Mouse (Mus musculus): ENCODE measurements around the gene Arhgap25.
A peak's percentile ranks its signal among the peaks of the same experiment; 100 is the strongest.
"Not testable (repeated sequence)": the region's sequence is repeated elsewhere in the genome, so short reads cannot be mapped to it uniquely, and the experiment has no call there.

Arhgap25 gene

DNA sequence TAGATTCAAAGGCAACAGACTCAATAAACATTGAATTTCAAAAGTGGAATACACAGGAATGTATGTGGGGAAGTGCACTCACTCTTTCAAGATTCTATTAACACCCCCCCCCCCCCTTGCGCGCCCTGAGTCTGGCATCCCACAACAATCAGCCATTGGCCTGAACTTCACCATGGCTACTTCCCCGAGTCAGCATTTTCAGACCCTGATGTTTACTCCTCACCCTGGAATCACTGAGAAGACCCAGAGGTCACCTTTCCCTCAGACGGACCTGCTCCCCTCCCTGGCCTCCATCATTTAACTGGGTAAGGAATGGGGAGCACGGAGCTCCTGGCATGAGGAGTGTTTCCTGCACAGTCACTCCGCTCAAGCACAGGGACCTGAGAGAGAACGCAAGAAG, 28.2 kb downstream of the Arhgap25 start:
- DNase-seq (ENCODE audit: inconsistent age in 2 of 2, low spot score in 1 of 2): no peak

DNA sequence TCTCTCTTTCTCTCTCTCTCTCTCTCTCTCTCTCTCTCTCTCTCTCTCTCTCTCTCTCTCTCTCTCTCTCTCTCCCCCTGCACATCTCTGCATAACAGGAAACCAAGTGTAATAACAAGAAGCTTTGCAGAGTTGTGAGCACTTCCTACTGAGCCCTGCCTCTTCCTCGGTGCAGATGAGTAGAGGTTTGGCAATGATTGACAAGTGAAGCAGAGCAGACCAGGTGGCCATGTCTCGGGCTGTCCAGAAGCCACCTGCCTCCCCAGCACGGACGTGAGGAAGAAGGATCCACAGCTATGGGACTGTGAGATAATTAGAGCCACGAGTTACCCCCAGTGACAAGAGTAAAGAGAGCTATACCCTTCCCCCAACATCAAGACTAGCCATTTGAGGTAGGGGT, 29.1 kb downstream of the Arhgap25 start:
- DNase-seq (ENCODE audit: inconsistent age in 2 of 2, low spot score in 1 of 2): no peak

DNA sequence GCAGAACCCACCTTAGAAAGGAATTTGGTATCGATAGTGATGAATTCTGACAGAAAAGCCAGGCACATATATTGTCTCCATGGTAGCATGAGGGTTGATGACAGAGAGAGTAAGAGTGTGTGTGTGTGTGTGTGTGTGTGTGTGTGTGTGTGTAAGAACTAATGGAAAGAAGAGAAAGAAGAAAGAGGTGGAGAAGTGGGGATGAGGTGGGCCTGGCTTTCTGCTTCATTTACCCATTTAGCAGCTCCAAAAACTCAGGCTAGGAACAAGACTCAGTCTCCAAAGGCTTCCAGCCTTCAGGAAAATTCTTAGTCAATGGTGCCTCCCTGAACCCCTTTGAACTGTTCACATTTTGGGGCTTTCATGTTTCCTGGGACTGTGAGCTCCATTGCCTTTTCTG, 29.5 kb downstream of the Arhgap25 start:
- no peak for DNase-seq (ENCODE audit: inconsistent age in 2 of 2, low spot score in 1 of 2)

DNA sequence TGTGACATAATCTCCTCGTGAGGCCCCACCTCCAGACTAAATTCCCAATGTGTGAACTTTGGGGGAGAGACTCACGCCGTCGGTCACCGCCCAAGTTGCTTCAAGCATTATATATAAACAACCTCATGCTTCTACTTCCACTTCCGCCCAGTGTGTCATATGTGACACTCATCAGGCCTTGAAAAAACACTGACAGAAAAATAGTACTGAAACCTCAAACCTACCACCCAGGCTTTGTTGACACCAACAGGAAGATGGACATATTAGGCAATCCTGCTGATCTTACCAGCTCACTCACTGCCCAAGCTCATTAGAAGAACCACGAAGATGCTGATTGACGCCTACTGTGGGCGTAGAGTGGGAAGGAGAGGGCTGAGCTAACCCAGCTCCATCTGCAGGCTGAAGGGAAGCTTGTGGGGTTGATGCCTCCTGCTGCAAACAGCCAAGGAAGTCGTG, 30.2 kb downstream of the Arhgap25 start:
- DNase-seq (ENCODE audit: inconsistent age in 2 of 2, low spot score in 1 of 2): peak in 1 of 2 experiments; percentile 43

DNA sequence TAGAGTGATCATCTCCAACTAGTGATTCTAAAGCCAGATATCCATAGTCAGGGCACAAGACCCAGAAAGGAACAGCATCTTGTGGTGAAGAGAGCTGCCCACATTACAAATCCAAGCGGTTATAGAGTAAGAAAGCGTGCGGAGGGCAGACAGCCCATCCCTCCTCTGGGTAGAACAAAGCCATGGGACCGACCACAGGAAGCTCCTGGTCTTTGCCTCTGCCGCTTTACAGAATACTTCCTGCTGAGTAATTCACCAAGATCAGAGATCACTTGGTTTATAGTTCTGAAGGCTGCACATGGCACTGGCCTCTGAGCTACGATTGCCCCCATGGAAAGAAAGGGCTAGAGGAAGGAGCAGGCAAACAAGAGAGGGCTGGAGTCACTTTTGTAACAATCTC, 30.6 kb downstream of the Arhgap25 start:
- DNase-seq (ENCODE audit: inconsistent age in 2 of 2, low spot score in 1 of 2): no peak

DNA sequence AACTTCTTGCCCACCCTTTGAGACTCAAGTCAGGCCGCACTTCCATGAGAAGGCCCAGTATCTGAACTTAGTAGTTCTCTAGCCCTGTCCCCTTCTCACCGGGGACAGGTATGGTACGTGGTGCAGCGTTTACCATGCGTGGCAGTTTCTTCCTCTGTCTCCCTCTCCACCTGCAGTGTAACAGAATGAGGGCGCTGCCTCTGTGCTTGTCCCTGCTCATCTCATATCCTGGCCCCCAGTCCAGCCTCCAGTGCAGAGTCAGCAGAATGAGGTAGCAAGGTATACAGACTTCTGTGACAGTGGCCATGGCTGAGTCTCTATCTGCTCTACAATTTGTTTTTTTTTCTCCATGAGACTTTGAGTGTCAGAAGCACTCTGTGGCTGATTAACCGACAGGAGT, 32.4 kb downstream of the Arhgap25 start:
- no peak for DNase-seq (ENCODE audit: inconsistent age in 2 of 2, low spot score in 1 of 2)

DNA sequence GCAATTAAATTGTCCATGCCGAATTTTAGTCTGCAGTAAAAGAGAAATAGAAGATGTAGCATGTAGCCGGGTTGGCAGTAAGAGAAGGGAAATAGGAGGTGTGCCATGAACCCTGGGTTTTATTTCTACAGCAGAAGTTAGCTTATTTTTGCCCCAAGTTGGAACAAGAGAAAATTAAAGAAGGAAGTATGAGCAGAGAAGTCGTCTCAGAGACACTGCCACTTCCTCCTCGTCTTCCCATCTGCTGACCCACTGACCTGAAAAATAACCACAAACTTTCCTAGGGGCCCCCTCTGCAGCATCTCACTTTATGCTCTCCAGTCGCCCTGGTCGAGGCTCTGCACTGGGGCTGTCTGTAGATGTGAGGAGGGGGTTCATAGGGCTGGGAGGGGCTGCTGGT, 33.3 kb downstream of the Arhgap25 start:
- no peak for DNase-seq (ENCODE audit: inconsistent age in 2 of 2, low spot score in 1 of 2)

DNA sequence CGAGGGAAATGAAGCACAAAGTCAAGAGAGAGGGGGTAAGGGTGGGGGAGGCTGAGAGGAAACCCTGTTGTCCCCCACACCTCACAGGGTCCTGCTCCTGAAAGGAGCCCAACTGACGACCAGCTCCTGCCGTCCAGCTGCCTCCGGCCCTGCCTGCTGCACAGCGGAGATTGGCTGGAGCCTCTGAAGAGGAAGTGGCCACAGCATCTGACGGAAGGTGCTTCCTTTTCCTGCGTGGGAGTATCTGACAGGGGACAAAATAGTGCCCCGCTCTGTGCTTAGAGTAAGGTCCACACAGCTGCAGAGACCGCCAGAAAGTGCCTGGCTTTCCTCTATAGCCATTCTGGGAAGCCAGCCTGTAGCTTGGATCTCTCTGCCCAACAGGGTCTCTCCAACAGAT, 36.9 kb downstream of the Arhgap25 start:
- DNase-seq (ENCODE audit: inconsistent age in 2 of 2, low spot score in 1 of 2): peak; percentile 25 to 64

DNA sequence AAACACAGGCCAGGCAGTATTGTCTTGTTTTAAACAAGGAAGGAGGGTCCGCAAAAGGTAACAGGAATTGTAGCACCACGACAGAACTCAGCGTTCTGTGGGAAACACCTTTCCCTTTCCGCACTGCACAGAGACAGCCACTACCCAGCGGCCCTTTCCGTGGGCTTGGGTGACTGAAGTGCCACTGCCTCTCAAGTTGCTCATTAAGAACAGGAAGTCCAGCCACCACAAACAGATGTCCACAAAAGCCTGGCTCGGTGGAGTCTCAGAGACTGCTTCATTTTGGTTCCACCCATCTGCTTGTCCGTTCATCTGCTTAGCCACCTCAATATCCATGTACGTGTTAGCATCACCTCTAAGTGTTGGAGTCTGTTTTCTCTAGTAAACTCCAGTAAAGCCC, 38.7 kb downstream of the Arhgap25 start:
- DNase-seq (ENCODE audit: inconsistent age in 2 of 2, low spot score in 1 of 2): no peak

DNA sequence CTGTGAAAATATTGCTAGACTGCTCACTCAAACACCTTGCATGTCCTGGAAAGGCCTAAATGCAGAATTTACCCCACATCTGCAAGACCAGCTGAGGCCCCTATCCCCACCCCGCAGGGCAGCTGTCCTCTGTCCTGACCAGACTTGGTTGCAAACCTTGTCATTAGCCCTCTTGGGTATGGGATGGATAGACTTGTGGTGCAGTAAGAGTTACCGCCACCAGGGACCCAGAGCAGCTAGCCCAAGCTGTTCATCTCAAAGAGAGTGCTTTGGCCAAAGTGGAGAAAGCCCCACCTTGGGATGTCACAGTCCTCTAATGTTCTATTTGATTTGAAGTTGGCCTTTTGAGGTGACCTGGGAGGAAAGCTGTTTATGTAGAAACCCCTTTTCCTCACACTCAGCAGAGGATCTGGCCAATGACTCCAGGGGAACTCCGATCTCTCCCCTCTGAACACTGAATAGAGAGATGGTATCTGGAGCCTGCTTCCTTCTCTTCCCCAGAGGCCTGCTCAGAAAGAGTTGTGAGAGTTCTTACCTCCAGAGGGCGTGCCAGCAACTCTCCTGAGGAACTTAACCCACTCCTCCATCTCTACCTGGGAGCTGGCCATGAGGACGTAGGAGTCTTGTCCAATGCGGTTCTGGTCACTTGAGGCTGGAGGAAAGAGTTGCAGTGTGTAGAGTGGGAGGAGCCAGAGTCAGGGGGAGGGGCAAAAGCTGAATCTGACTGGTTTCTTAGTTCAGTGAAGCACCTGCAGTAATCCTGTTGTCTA, 45.2 kb downstream of the Arhgap25 start:
- peak in 1 of 2 experiments; percentile 32 for DNase-seq (ENCODE audit: inconsistent age in 2 of 2, low spot score in 1 of 2)

DNA sequence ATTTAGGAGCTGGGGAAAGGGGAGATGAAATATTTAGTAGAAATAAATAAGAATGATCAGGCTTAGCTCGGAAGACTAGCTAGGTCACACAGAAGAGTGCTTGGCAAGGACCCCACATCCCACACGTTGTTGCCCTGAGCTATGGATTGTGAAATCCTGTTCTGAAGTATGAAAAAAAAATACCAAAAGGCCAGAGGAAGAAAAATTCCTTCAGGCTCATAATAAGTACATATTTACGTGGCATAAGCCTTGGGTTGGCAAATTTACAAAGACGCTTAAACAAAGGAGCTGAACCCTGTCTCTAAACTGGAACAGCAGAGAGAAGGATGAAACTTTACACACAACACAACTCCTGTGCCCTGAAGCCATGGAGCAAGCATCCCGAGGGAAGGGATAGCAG, 48.3 kb downstream of the Arhgap25 start:
- DNase-seq (ENCODE audit: inconsistent age in 2 of 2, low spot score in 1 of 2): no peak

DNA sequence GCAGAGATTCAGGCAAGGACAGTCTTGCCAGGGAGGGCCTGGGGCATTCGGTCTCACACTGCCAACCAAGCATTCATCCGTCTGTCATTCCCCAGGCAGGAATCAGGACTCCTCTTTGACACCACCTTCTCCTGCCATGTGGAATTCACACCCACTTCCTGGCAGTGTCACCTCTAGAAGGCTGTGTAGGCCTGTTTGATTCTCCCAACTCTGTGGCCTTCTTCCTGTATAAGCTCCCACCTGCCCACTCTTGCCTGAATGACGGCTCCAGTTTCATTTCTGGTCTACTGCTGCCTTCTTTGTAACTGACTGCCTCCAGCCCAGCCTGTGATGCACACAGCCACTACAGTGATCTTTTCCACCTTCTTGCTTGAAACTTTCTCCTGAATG, 49.2 kb downstream of the Arhgap25 start:
- DNase-seq (ENCODE audit: inconsistent age in 2 of 2, low spot score in 1 of 2): no peak

DNA sequence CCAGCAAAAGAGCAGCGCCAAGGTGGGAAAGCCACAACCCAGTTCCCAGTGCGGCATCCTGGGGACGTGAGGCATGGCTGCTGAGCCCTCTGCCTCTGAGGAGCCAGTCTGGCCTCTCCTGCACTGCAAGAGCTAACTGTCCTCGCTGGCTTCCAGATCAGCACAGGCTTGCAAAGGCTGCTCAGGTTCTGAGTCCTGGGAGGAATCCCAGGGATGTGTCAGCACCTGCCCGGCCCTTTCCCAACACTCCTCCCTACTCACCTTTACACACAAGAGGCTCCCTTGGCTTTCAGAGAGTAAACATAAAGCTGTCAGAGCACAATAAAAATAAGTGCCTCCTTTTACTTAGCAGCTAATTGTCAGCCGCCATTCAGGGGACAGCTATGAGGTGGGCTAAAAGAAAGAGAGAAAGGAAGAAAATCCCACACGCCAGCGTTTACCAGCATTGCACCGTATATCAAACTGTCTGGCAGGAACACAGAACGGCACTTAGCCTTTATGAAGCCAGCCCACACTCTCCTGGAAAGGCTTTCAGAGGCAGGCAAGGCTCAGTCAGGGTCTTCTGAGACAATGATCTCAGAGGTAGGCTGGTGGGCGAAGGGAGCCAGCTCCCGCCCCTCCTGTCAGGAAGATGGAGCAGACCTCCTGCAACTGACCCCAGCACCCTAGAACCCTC, 49.7 kb downstream of the Arhgap25 start:
- no peak for DNase-seq (ENCODE audit: inconsistent age in 2 of 2, low spot score in 1 of 2)

DNA sequence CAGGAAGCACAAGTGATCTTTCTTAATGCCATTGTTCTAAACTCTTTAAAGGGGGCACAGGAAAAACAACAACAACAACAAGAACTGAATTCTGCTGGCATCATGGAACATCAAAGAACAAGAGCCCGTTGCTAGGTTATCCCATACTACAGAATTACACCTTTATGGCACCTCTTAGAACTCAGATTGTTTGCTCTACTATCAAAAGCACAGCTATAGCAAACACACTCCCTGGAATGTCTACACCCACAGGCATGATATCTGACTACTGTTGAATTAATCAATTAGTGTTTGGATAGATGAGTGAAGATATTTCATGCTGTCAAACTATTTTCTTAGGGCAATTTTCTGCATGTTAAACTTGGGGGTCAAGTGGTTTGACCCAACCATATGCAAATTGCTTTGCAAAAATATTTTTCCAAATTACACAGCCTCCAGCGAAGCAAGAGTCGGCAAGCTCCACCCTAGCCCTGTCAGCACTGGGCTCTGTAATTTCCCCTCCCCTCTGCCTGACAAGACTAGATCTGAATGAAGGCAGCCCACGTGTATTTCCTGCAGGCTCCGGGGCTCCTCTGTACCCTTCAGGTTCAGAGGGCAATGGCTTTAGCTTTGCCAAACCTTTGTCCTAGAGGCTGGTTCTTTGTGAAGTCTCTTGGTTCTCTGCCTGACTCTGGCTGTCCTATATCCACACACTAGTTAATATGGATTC, 53.6 kb downstream of the Arhgap25 start:
- no peak for DNase-seq (ENCODE audit: inconsistent age in 2 of 2, low spot score in 1 of 2)

DNA sequence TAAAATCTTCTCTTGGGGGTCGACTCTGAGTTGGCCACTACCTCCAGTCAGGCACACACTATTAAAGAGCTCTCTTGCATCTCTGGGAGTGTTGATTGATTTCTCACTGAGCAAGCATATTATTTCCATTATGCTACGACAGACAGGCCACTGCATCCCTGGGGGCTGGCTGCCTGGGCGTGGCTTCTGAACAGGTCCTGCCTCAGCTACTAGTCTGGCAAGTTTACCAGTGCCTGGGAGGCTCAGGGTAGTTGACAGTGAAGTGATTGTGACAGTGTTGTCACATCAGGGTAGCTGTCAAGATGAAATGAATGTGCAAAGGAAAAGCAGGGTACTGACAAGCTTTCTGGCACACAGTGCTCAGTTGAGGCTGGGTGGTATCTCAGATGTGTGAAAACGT, 54.2 kb downstream of the Arhgap25 start:
- no peak for DNase-seq (ENCODE audit: inconsistent age in 2 of 2, low spot score in 1 of 2)

DNA sequence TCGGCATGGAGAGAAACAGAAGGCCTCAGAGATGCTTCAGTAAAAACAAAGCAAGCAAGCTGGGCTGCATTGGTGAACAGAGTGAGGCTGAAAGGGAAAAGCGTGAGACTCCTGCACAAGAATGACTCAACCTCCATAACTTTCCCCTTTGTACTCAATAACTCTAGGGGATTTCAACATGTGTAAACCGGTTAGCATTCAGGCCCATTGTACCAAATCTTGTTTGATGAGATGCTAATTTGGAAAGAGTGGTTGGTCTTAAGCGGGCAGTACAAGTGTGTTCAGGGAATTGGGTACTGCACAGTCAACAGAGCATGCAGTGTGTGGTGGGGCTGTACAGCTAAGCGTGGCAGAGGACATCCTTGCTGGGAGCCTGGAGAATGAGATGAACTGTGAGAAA, 57.8 kb downstream of the Arhgap25 start:
- DNase-seq (ENCODE audit: inconsistent age in 2 of 2, low spot score in 1 of 2): no peak

DNA sequence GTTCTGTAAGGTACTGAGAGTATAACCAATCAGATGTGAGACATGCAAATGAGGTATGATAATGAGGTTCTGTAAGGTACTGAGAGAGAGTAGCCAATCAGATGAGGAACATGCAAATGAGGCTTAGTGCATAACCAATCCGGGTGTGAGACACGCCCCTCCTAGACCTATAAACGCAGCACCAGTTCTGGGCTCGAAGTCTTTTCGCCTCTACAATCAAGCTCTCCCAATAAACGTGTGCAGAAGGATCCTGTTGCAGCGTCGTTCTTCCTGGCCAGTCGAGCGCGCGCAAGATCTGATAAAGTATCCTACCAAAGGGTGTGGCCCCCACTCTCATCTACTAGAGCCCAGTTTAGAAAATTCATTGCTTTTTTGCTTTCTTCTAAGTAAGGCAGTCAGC, 63.0 kb downstream of the Arhgap25 start:
- DNase-seq (ENCODE audit: inconsistent age in 2 of 2, low spot score in 1 of 2): not testable (repeated sequence)

DNA sequence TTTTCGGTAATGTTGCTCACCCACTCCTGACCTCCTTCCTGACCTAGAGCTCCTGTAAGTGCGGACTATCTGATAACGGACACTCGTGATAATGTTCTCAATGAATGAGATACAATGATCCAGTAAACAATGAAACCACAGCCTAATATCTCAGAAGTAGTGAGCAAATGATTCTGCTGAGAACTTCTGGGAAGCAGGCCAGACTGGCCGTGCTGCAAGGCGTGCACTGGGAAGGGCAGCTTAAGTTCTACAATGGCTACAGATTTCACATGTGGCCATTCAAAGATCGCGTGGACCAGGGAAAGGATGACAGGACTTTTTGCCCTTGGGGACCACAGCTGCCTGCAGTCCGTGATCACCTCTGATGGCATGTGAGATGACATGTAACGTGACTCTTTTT, 64.7 kb downstream of the Arhgap25 start:
- DNase-seq (ENCODE audit: inconsistent age in 2 of 2, low spot score in 1 of 2): no peak

DNA sequence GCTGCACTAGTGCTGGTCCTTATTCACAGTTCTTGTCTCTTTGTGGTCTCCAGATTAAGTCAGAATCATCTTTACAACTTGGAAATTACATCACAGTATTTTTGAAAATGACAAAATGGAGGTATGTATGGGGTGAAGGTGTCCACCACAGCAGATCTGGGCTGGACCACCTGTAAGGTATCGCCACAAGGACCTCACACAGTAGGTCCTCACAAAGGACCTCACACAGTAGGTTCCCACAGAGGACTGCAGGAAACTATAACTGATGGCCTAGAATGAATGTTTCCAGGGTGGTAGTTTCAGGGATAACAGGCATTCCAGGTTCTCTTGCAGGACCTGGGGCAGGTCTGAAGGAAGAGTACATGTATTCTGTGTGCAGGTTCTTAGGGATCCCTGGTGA, 65.7 kb downstream of the Arhgap25 start:
- no peak for DNase-seq (ENCODE audit: inconsistent age in 2 of 2, low spot score in 1 of 2)

DNA sequence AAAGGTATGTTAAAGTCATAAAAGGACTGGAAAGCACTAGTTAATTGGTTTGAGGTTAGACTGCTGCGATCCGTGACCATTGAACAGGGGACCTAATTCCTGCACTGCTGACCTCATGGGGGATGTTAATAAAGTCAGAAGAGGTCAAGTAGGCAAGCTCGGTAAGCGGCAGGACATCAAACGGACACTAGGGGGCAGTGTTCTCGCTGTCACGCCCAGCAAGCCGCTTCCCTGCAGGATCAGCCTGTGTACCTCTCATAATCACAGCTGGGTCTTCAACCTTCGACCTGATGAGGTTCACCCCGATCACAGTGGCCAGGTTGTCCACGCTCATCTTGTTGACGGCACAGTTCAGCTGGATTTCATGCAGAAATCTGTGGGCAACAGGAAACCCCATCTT, 66.8 kb downstream of the Arhgap25 start:
- peak; percentile 46 to 88 for DNase-seq (ENCODE audit: inconsistent age in 2 of 2, low spot score in 1 of 2)

DNA sequence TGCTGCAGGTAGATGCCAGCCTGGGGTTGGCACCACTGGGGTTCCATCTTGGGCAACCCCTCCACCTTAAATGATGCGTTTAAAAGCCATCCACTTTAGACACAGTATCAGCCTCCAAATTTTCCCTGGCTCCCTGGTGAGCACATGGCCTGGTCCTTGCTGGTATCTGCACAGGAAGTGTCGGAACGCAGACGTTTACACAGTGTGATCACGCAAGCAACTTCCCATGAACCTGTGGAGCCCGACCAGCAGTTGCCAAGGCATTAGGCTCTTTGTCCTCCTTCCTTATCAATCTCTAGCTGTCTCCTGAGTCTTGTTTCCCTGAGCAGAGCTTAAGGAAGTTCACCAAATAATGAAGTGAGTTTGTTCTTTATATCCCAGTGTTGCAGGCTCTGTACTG, 77.6 kb downstream of the Arhgap25 start:
- no peak for DNase-seq (ENCODE audit: inconsistent age in 2 of 2, low spot score in 1 of 2)

DNA sequence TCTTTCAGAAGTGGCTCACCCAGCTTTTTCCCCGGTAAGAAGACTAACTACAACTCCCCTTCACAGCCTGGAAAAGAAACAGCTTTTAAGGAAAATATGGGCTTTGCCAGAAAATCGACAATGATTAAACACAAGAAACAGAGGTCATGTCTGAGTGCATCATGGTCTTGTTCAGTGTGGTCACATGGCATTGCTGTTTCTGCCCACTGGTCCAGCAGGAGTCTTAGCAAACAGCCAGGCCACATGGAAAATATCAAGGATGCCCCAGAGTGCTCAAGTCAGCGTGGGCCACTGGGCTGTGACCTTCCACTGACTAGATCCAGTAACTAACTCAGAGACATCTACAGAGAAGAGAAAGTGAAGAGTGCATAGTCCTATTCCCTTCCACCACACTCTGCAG, 81.3 kb downstream of the Arhgap25 start:
- no peak for DNase-seq (ENCODE audit: inconsistent age in 2 of 2, low spot score in 1 of 2)

All from adrenal gland, adult (tissue).